Mouse (Mus musculus) c-Kit-positive CD71-negative TER-119-negative erythroid progenitor cells, embryonic 14.5 days (primary cell): ENCODE data around the gene Cdc42.

Experiments used
- DNase-seq: peaks from one replicate; pipeline ENCODE4 v3.0.0-alpha.2; 2013; ENCODE audit warnings: low read depth

Cdc42 gene

GRCm38 (mm10) chr4:137357517-137358254 lies at the start of gene Cdc42:
Cdc42 (minus strand) TSS chr4:137357720.
- DNase-seq, result peak; percentile 93

- DNase-seq, result no peak
These were observed 48.1 kb upstream of the Cdc42 start for GRCm38 (mm10) chr4:137405571-137405970.

GRCm38 (mm10) chr4:137396641-137397525 lies 39.4 kb upstream of the Cdc42 start:
- DNase-seq, result no peak

GRCm38 (mm10) chr4:137393378-137394135 lies 36.0 kb upstream of the Cdc42 start:
- DNase-seq, result no peak

- no peak for DNase-seq
These were observed 35.4 kb upstream of the Cdc42 start for GRCm38 (mm10) chr4:137392874-137393273.

GRCm38 (mm10) chr4:137391287-137391686 lies 33.8 kb upstream of the Cdc42 start:
- no peak for DNase-seq

GRCm38 (mm10) chr4:137390196-137390595 lies 32.7 kb upstream of the Cdc42 start:
- DNase-seq, result no peak

GRCm38 (mm10) chr4:137388983-137389382 lies 31.5 kb upstream of the Cdc42 start:
- DNase-seq, result no peak

GRCm38 (mm10) chr4:137388059-137388794 lies 30.7 kb upstream of the Cdc42 start:
- DNase-seq, result peak; percentile 86

GRCm38 (mm10) chr4:137387482-137388058 lies 30.1 kb upstream of the Cdc42 start:
- no peak for DNase-seq

GRCm38 (mm10) chr4:137380702-137381605 lies 23.4 kb upstream of the Cdc42 start:
- DNase-seq, result no peak

- no peak for DNase-seq
These were observed 22.3 kb upstream of the Cdc42 start for GRCm38 (mm10) chr4:137379713-137380255.

GRCm38 (mm10) chr4:137379085-137379484 lies 21.6 kb upstream of the Cdc42 start:
- no peak for DNase-seq

GRCm38 (mm10) chr4:137377526-137378304 lies 20.2 kb upstream of the Cdc42 start:
- DNase-seq, result no peak

GRCm38 (mm10) chr4:137376778-137377177 lies 19.3 kb upstream of the Cdc42 start:
- DNase-seq, result no peak

- no peak for DNase-seq
These were observed 18.1 kb upstream of the Cdc42 start for GRCm38 (mm10) chr4:137375314-137376278.

- no peak for DNase-seq
These were observed 16.2 kb upstream of the Cdc42 start for GRCm38 (mm10) chr4:137373711-137374110.
